Mouse (Mus musculus) testis, adult 2 months (tissue): Measurements from ENCODE around the gene Zdhhc21.

Source experiments
- CTCF ChIP-seq: fragments of 200-500 bp; IDR thresholded peaks from 2 replicates; pipeline ENCODE4 v1.5.1; 2012; ENCODE audit warnings: low read depth, mild to moderate bottlenecking, inconsistent platforms, low read length, moderate library complexity; ENCODE audit not compliant: control insufficient read depth, insufficient read depth, insufficient replicate concordance
- POLR2A ChIP-seq: fragments of 200-500 bp; IDR thresholded peaks from 2 replicates; pipeline ENCODE4 v1.6.1; 2012; ENCODE audit warnings: low read depth, mild to moderate bottlenecking, inconsistent platforms, low read length, moderate library complexity; ENCODE audit not compliant: control insufficient read depth

GRCm38 (mm10) chr4:82870931-82871330 lies 11.2 kb upstream of the Zdhhc21 start:
- TF ChIP-seq CTCF (no peak), POLR2A (no peak)
